Mouse (Mus musculus): ENCODE measurements at regions not wholly inside any gene's neighbourhood (a gene's known extent, or its start where the extent isn't known, plus 50 kb on each side); places are given as distances from the start of the nearest gene placed in this dataset.

DNA sequence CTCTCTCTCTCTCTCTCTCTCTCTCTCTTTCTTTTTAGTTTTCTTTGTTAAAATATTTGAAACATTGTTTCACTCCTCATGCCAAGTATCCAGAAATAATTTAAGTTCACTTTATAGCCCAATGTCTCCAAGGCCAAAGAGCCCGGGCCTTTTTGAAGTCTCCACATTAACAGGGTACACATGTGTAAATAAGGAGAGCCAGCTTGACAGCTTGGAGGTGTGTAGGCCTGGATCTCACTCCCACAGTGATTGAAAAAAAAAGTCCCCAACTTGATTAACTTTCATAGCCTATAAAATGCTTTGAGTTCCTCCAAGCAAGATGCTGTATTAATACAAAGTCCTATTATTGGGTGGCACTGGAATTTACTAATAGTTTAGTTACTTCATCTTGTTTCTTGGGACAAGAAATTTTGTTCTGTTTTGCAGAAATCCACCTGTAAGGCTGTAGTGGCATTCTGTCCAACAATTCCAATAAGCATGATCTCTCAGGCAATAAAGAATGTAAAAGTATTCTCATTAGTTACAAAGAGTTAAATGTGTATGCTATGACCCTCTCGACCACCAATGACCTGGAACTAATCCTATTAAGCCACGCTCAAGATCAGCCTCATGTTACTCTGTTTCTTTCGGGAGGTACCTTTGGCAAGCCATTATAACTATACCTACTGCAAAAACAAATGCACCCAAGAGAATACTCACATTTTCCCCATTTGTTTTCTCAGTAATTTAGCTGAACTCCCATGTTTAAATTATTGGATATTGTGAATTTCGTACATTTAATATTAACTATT, 215.9 kb upstream of the Acvr2a start:
- H3K27ac ChIP-seq: no peak overlapping the region
- no peak for TF ChIP-seq CTCF (conservative IDR thresholded peaks at IDR 0.05)
- DNase-seq (ENCODE audit: low spot score in 2 of 2): no peak
- no peak overlapping the region for H3K4me3 ChIP-seq

DNA sequence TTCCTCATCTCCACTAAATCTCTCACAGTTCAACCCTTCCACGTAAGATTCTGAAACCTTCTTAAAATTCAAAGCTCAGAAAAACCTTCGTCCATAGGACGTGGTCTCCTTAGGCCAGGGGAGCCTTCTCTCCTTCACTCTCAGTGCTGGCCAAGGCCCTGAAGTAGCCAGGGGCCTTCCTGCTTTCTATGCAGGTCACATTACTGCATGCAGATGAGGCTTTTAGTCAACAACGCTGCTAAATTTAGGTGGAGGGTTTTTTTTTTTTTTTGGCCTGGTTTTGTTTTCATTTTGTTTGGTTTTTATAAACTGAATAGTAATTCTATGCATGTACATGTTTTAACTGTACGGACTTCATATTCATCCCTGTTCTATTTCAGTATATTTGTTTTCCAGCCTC, 214.5 kb upstream of the Acvr2a start:
- no peak for TF ChIP-seq CTCF (conservative IDR thresholded peaks at IDR 0.05)
- H3K4me3 ChIP-seq: no peak overlapping the region
- H3K27ac ChIP-seq: no peak overlapping the region
- DNase-seq (ENCODE audit: low spot score in 2 of 2): no peak

DNA sequence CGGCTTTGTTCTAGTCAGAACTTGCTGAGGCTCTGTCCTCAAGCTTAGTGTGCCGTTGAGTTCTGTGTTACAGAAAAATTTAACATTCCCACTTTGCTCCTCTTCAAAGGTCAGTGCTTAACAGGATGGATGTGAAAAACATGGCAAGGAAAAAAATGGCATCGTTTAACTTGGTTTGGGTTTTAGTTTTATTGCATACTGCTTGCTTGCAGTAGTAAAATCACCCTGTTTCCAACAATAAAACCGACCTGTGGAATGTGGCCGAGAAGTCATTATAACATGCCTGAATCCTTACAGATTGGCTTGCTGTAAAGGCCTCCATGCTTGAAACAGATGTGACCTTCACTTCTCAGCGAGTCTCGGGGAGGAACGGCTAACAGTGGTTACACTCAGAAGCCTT, 212.1 kb upstream of the Acvr2a start:
- Histone ChIP-seq H3K27ac (no peak overlapping the region), H3K4me3 (no peak overlapping the region)
- no peak for DNase-seq (ENCODE audit: low spot score in 2 of 2)
- TF ChIP-seq CTCF (conservative IDR thresholded peaks at IDR 0.05): no peak

DNA sequence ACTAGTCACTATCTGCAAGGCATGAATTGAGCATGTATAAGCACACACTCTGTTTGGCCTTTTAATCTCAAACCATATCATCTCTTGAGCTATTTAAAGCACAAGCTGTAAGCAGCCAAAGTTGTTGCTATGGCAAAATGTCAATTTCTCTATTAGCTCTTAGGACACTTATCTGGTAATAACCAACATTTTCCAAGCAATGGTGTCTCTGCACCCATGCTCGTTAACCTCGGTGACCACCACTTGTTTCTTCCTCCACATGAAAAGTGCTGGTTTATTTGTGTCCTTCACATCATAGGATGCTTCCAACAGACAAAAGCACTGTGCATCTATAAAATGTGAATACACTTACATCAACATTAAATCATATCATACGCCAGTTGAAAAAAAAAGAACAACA, 204.4 kb upstream of the Acvr2a start:
- no peak for DNase-seq (ENCODE audit: low spot score in 2 of 2)
- Histone ChIP-seq H3K4me3 (no peak overlapping the region), H3K27ac (no peak overlapping the region)
- TF ChIP-seq CTCF (conservative IDR thresholded peaks at IDR 0.05): no peak

DNA sequence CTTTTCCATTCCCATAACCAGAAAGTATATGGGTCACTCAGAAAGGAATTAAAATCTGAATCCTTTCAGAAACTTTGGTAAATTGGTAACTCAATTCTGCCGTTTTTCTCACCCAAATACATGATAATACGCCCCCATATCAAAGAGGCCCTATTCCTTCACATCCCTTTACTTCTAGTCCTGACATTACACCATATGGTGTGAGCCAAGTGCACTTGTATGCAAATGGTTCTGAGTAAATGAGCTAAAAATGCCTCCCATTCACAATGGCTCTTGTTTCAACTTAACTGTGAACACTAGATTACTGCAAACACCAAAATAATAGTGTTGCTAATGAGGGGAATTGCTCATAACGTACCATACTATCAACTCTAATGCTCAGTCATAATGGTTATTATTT, 201.7 kb upstream of the Acvr2a start:
- DNase-seq (ENCODE audit: low spot score in 2 of 2): no peak
- TF ChIP-seq CTCF (conservative IDR thresholded peaks at IDR 0.05): no peak
- H3K4me3 ChIP-seq: no peak overlapping the region
- no peak overlapping the region for H3K27ac ChIP-seq

DNA sequence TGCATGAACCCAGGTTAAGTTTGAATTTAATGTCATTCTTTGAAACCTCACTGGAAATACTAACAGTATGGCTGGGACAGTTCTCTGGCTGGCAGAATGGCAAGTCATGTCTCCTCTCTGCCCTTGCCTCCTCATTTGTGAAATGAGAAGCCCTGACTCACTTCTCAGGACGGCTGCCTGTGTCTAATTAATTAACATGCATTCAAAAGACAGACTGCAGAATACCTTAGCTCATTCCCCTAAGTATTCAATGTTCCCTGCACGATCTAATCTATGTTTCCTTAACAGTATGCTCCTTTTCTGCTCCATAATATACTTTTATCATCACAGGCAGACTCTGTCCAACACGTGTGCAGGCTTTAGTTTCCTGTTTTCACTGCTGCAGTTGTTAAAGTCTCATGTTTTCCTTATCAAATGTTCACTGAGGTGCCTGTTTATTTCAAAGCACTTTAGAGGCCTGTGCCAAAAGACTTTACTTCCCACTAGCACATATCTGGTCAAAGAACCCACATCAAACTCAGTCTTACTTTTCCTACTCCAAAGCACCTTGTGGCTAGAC, 196.7 kb upstream of the Acvr2a start:
- TF ChIP-seq CTCF (conservative IDR thresholded peaks at IDR 0.05): no peak
- Histone ChIP-seq H3K27ac (no peak overlapping the region), H3K4me3 (no peak overlapping the region)
- DNase-seq (ENCODE audit: low spot score in 2 of 2): no peak

DNA sequence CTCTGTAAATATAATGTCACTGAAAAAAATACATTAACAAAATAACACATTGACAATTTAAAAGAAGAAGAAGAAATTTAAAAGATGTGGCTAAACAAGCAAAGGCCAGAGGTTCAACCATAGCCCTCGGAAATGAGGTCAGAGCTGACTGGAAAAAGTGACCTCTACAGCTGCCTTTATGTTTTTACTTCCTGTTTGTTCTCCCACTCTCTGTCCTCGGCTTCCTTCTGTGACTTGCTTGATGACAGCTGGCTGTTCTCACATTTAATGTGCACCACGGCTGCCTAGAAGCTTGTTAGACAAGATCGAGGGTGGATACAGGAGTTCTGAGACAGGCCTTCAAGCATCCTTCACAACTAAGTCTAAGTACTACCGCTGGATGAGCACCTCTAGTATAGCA, 194.9 kb upstream of the Acvr2a start:
- TF ChIP-seq CTCF (conservative IDR thresholded peaks at IDR 0.05): no peak
- DNase-seq (ENCODE audit: low spot score in 2 of 2): no peak
- no peak overlapping the region for H3K4me3 ChIP-seq
- H3K27ac ChIP-seq: no peak overlapping the region

DNA sequence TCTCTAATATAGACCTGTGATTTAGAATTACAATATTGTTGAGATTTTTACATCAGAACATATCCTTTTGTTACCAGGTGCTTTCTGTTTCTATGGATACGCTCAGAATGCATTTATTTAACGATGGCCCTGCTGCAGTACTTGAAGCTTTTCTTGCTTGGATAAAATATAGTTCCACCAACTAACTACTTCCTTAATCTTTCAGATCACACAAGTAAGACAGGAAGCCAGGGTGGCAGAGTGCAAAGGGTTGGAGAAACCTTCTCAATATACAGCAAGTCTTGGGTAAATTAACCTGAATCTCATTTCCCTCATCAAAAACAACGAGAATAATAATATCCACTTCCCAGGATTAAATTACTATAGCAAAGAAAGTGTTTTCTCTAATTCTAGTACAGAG, 193.1 kb upstream of the Acvr2a start:
- H3K4me3 ChIP-seq: no peak overlapping the region
- no peak for DNase-seq (ENCODE audit: low spot score in 2 of 2)
- TF ChIP-seq CTCF (conservative IDR thresholded peaks at IDR 0.05): no peak
- H3K27ac ChIP-seq: no peak overlapping the region

DNA sequence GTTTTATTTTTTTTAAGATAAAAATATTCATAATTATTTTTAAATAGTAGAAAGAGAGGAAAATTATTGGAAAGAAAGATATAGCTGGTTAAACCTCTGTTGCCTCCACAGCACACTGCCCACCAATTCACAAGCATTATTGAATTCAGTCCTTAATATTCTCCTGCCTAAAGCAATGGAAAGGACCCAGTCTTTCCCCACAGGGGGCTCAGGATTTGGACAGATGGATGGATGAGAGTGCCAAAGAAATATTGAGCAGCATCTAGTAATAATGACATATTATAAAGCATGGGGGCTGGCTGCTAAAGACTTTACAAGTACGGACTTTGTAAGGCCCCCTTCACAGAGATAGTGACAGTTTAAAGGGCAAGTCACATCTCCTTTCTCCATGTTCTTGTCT, 191.6 kb upstream of the Acvr2a start:
- no peak for DNase-seq (ENCODE audit: low spot score in 2 of 2)
- TF ChIP-seq CTCF (conservative IDR thresholded peaks at IDR 0.05): no peak
- no peak overlapping the region for H3K27ac ChIP-seq
- H3K4me3 ChIP-seq: no peak overlapping the region

DNA sequence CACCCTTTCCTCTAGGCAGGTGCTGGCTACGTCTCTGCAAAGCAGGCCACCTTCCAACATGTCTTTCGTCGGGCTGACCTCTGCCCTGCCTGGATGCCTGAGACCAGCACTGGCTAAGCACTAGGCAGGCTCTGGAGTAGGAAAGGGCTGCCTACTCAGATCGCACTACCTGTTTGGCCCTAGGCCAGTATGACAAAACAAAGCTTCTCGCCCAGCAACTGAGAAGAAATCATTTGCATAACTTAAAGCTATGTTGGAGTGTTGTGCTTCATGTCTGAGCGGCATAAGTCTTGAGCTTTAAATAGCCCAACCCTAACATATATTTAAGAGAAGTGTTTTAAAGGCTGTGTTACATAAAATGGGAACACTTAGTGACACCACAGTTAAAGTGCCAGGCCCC, 189.9 kb upstream of the Acvr2a start:
- no peak for TF ChIP-seq CTCF (conservative IDR thresholded peaks at IDR 0.05)
- Histone ChIP-seq H3K4me3 (no peak overlapping the region), H3K27ac (no peak overlapping the region)
- DNase-seq (ENCODE audit: low spot score in 2 of 2): no peak

DNA sequence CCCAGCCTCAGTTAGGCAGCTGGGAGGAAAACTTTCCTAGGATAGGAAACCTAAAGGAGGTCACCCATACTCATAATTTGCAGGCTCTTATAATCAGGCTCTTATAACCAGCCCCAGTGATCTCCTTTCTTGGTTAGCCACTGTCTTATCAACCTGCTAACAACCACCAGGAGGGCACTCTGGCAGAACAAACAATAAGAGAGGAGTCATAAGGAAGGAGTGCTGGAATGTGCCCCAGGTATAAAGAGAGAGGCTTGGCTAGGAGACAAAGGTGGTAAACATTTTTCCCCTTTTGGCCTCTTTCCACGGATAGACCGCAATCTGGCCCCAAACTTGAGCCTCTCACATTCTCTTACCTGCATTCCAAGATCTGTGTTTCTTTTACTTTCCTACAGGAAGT, 189.4 kb upstream of the Acvr2a start:
- DNase-seq (ENCODE audit: low spot score in 2 of 2): no peak
- no peak for TF ChIP-seq CTCF (conservative IDR thresholded peaks at IDR 0.05)
- Histone ChIP-seq H3K27ac (no peak overlapping the region), H3K4me3 (no peak overlapping the region)

DNA sequence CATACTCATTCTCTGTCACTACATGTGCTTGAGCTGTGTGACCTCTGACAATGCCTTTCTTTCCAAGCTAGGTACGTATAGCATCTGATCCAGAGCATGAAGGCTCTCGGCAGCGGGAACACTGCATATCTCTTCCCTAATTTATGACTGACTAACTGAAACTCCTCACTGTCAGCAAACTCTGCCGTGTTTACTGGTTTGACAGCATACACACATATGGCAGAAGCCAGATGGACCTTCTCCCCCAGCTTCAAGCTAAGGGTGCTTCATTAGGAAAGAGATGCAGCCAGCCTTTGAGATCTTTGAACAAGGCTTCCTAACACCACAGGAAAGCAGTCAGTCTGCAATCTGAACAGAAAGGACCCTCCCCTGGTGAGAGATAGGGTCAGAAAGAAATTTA, 186.9 kb upstream of the Acvr2a start:
- Histone ChIP-seq H3K4me3 (no peak overlapping the region), H3K27ac (no peak overlapping the region)
- TF ChIP-seq CTCF (conservative IDR thresholded peaks at IDR 0.05): no peak
- DNase-seq (ENCODE audit: low spot score in 2 of 2): peak; percentile 24 to 29

DNA sequence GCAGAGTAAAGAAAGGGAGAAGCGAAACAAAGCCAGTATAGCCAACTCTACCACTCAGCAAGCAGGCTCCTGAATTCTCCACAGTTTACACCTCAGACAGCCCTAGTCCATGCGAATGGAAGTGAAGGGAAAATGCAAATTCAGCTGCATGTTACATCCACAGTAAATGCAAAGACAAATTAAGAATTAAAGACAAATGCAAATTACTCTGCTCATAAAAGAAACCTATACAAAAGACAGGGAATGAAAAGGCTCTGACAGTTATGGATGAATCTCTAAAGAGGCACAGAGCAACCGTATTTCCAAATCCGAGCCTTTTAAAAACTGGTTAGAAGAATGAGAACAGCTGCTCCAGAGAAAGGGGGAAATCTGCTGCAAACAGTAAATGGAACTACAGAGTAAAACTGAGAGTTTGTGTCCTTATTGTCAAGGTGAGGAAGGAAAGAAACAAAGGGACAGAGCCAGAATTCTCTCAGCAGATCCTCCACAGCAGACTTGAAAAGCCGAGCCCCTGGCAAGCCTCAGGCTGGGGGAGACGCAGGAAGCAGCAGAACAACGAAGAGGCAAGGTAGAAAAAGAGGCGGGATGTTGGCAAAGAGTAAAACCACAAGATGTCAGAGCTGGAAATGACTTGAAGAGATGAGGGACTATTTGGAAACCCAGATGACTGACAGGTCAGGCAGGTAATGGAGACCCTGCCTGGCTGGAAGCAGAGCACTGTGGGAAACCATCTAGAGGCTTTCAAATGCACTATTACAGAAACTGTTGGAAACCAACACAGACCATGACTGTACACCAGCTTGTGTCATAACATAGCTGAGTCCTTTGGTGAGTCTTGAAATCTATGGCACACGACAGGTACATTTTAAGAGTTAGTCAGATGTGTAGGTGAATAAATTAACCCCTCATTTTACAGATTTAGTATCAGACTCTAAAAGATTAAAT, 184.5 kb upstream of the Acvr2a start:
- DNase-seq (ENCODE audit: low spot score in 2 of 2): no peak
- no peak overlapping the region for H3K4me3 ChIP-seq
- H3K27ac ChIP-seq: no peak overlapping the region
- TF ChIP-seq CTCF (conservative IDR thresholded peaks at IDR 0.05): no peak
